Mouse (Mus musculus): ENCODE measurements around the gene Arhgap22. TPM values are rescaled to one million over a fixed set of nuclear protein-coding genes. Genes with fewer than 3 reads are reported as not detected.

Gene Arhgap22
- total and polyA plus RNA-seq, 3 experiments, result 0.17 to 0.39 (median 0.29) TPM

- no peak overlapping the region for H3K9ac ChIP-seq (ENCODE audit: insufficient read depth, low read depth)
- H3K27me3 ChIP-seq (replicated peaks), result peaks cover under 1% of the 10 kb centered on the region
- no peak for DNase-seq (ENCODE audit: extremely low read depth)
- no peaks in the 10 kb centered on the region for H3K36me3 ChIP-seq (replicated peaks in 1 of 2; ENCODE audit: control insufficient read depth in 1 of 2, insufficient read depth in 1 of 2, low read length in 1 of 2)
- dilution Hi-C loops (cut with MboI; ENCODE audit: extremely low pct_ligation_motif_present, extremely low pct_unique_long_range_greater_than_20kb, low sequenced_read_pairs), result no loop called here
- in situ Hi-C loops (cut with MboI; ENCODE audit: low pct_ligation_motif_present, low pct_unique_long_range_greater_than_20kb, low sequenced_read_pairs), result loop anchor here (5.0 kb wide), 1 partner anchor 33 kb away; no protein-coding TSS in a partner anchor
- no peak overlapping the region for H3K4me3 ChIP-seq (replicated peaks in 1 of 3; ENCODE audit: low read depth in 2 of 3, low read length in 2 of 3, poor library complexity in 1 of 3)
- no peak overlapping the region for H3K27ac ChIP-seq (ENCODE audit: insufficient read depth, low read depth)
- TF ChIP-seq JUND (conservative IDR thresholded peaks at IDR 0.05; ENCODE audit: low read depth, low read length) (no peak), RAD21 (IDR thresholded peaks at IDR 0.05; ENCODE audit: low read depth, low read length) (no peak), JUN (IDR thresholded peaks at IDR 0.05; ENCODE audit: insufficient read depth, low read depth, low read length) (no peak), TCF12 (IDR thresholded peaks at IDR 0.05; ENCODE audit: low read depth, low read length) (no peak), UBTF (IDR thresholded peaks at IDR 0.05; ENCODE audit: low read depth, low read length) (no peak), RCOR1 (conservative IDR thresholded peaks at IDR 0.05; ENCODE audit: low read depth, low read length) (no peak), SMC3 (IDR thresholded peaks at IDR 0.05; ENCODE audit: low read depth, low read length) (no peak), NELFE (IDR thresholded peaks at IDR 0.05; ENCODE audit: low read depth, low read length) (no peak), ETS1 (conservative IDR thresholded peaks at IDR 0.05; ENCODE audit: low read depth, low read length) (no peak)
- H3K9me3 ChIP-seq (replicated peaks; ENCODE audit: low read length), result no peaks in the 10 kb centered on the region
- no peak overlapping the region for H3K4me2 ChIP-seq (ENCODE audit: insufficient read depth, low read depth, poor library complexity, severe bottlenecking)
- H3K79me2 ChIP-seq (replicated peaks; ENCODE audit: control insufficient read depth, extremely low read depth, insufficient read depth, poor library complexity, severe bottlenecking), result no peaks in the 10 kb centered on the region
- peaks cover 0 to 3% of the 10 kb centered on the region in 2 experiments; a peak in 1 of 4 replicates for H3K4me1 ChIP-seq (ENCODE audit: control insufficient read depth in 1 of 2, insufficient read depth in 2 of 2)
Measured at GRCm38 (mm10) chr14:33250215-33250939, 36.6 kb downstream of the Arhgap22 start.

GRCm38 (mm10) chr14:33250956-33251745 lies 37.3 kb downstream of the Arhgap22 start:
- Histone ChIP-seq H3K79me2 (replicated peaks; ENCODE audit: control insufficient read depth, extremely low read depth, insufficient read depth, poor library complexity, severe bottlenecking) (no peaks in the 10 kb centered on the region), H3K4me1 (ENCODE audit: control insufficient read depth in 1 of 2, insufficient read depth in 2 of 2) (peaks cover 0 to 3% of the 10 kb centered on the region in 2 experiments; a peak in 1 of 4 replicates), H3K4me2 (ENCODE audit: insufficient read depth, low read depth, poor library complexity, severe bottlenecking) (no peak overlapping the region), H3K27me3 (replicated peaks) (no peaks in the 10 kb centered on the region), H3K9ac (ENCODE audit: insufficient read depth, low read depth) (no peak overlapping the region), H3K27ac (ENCODE audit: insufficient read depth, low read depth) (no peak overlapping the region), H3K36me3 (replicated peaks in 1 of 2; ENCODE audit: control insufficient read depth in 1 of 2, insufficient read depth in 1 of 2, low read length in 1 of 2) (no peaks in the 10 kb centered on the region), H3K4me3 (replicated peaks in 1 of 3; ENCODE audit: low read depth in 2 of 3, low read length in 2 of 3, poor library complexity in 1 of 3) (no peak overlapping the region), H3K9me3 (replicated peaks; ENCODE audit: low read length) (no peaks in the 10 kb centered on the region)
- no peak for TF ChIP-seq MXI1 (IDR thresholded peaks at IDR 0.05; ENCODE audit: low read depth, low read length)
- no peak for TF ChIP-seq POLR2AphosphoS2 (IDR thresholded peaks at IDR 0.05; ENCODE audit: low read depth, low read length)
- TF ChIP-seq USF1 (IDR thresholded peaks at IDR 0.05; ENCODE audit: low read depth, low read length), result no peak
- TF ChIP-seq CHD1 (IDR thresholded peaks at IDR 0.05; ENCODE audit: low read depth, low read length), result no peak
- TF ChIP-seq KAT2A (IDR thresholded peaks at IDR 0.05; ENCODE audit: insufficient replicate concordance, low read length), result no peak
- no peak for TF ChIP-seq IRF4 (IDR thresholded peaks at IDR 0.05; ENCODE audit: low read depth, low read length)
- no peak for TF ChIP-seq SMC3 (IDR thresholded peaks at IDR 0.05; ENCODE audit: low read depth, low read length)
- no peak for TF ChIP-seq NELFE (IDR thresholded peaks at IDR 0.05; ENCODE audit: low read depth, low read length)
- in situ Hi-C loops (cut with MboI; ENCODE audit: low pct_ligation_motif_present, low pct_unique_long_range_greater_than_20kb, low sequenced_read_pairs), result loop anchor here (5.0 kb wide), 1 partner anchor 34 kb away; no protein-coding TSS in a partner anchor
- dilution Hi-C loops (cut with MboI; ENCODE audit: extremely low pct_ligation_motif_present, extremely low pct_unique_long_range_greater_than_20kb, low sequenced_read_pairs), result no loop called here
- no peak for DNase-seq (ENCODE audit: extremely low read depth)

Measured in CH12.LX (cell line).